Comparison of ENCODE assay signal across 8 mouse cellular contexts in the genomic region with DNA sequence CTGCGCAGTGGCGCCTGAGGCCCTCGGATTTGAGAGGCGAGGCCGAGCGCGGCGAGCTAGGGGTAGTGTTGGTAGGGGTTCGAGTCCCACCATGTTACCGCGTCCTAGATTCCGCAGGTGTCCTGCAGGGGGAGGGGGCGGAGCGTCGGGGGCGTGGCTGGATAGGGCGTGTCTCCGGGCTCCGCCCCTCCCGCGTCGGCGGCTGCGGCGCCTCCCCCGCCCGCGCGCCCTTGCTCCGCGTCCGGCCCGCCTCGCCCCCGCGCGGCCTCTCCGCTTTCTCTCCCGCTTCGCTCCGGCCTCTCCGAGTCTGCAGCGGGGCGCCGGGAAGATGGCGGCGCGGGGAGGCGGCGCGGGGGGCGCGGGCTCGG. TPM values are rescaled to one million over a fixed set of nuclear protein-coding genes. Genes with fewer than 3 reads are reported as not detected.
DNase-seq lines count a peak whose midpoint lies in the region; ATAC-seq and TF ChIP-seq lines count a peak whose summit lies in the region.

A gene (plus strand): TSS at position 198 of the 368 bp plus-strand sequence.

- TF ChIP-seq CTCF in layer of hippocampus, adult 2 months (conservative IDR thresholded peaks at IDR 0.05), result peak; percentile 60
- TF ChIP-seq CTCF in lung, embryonic 14.5 days (IDR thresholded peaks at IDR 0.05; ENCODE audit: low read depth), result peak; percentile 56

- no peaks in the 10 kb centered on the region for H3K36me3 ChIP-seq in forebrain, embryonic 14.5 days (ENCODE audit: control insufficient read depth, insufficient read depth, low read length)
- no peaks in the 10 kb centered on the region for H3K36me3 ChIP-seq in lung, embryonic 14.5 days (ENCODE audit: insufficient read depth)

- no peaks in the 10 kb centered on the region for H3K27me3 ChIP-seq in forebrain, embryonic 14.5 days (replicated peaks; ENCODE audit: control insufficient read depth, insufficient read depth, low read length)
- no peaks in the 10 kb centered on the region for H3K27me3 ChIP-seq in lung, embryonic 14.5 days (ENCODE audit: insufficient read depth, low read length)

- peak within 1 kb of the TSS; percentile 97 for H3K4me2 ChIP-seq in forebrain, embryonic 14.5 days (ENCODE audit: low read length)
- peak within 1 kb of the TSS; percentile 96 for H3K4me2 ChIP-seq in lung, embryonic 14.5 days

- H3K27ac ChIP-seq in forebrain, embryonic 14.5 days (ENCODE audit: low read depth, low read length), result no peak within 1 kb of the TSS
- H3K27ac ChIP-seq in layer of hippocampus, adult 2 months, result peak within 1 kb of the TSS; percentile 90
- peak within 1 kb of the TSS; percentile 36; the same call in 1 of the 2 replicates for H3K27ac ChIP-seq in lung, embryonic 14.5 days (ENCODE audit: low read depth)

- no peaks in the 10 kb centered on the region for H3K9me3 ChIP-seq in forebrain, embryonic 14.5 days (replicated peaks; ENCODE audit: control insufficient read depth, low read length)
- no peaks in the 10 kb centered on the region for H3K9me3 ChIP-seq in lung, embryonic 14.5 days (ENCODE audit: low read depth, low read length)

- DNase-seq in CD8-positive naive resting alpha-beta T cell, adult 2 months (ENCODE audit: low read depth in 2 of 2, low spot score in 2 of 2), result peak; percentile 4 to 44
- peak; percentile 20 for DNase-seq in c-Kit-positive CD71-negative TER-119-negative erythroid progenitor cells, embryonic 14.5 days (ENCODE audit: low read depth)
- DNase-seq in forebrain, embryonic 14.5 days (ENCODE audit: low spot score), result peak; percentile 65
- DNase-seq in heart, postnatal 4 days, result peak; percentile 69
- peak; percentile 35 to 56 for DNase-seq in layer of hippocampus, adult 2 months (ENCODE audit: low spot score in 2 of 2)
- DNase-seq in lung, embryonic 14.5 days, result peak; percentile 80
- DNase-seq in ovary, adult 18-20 months (ENCODE audit: low spot score), result peak; percentile 21
- peak; percentile 63 to 65 for DNase-seq in thymus, postnatal 36 days

- peak within 1 kb of the TSS; percentile 74 for H3K9ac ChIP-seq in forebrain, embryonic 14.5 days (ENCODE audit: low read length)
- H3K9ac ChIP-seq in lung, embryonic 14.5 days, result peak within 1 kb of the TSS; percentile 75

- no peaks in the 10 kb centered on the region for H3K4me1 ChIP-seq in forebrain, embryonic 14.5 days (ENCODE audit: control insufficient read depth, insufficient read depth, low read length)
- H3K4me1 ChIP-seq in lung, embryonic 14.5 days (ENCODE audit: insufficient read depth), result 0 out of 2 replicates have a peak, but pooled peaks cover 4% of the 10 kb centered on the region

- peak; percentile 83 for ATAC-seq in forebrain, embryonic 14.5 days
- ATAC-seq in lung, embryonic 14.5 days (ENCODE audit: insufficient read depth), result peak; percentile 82

- H3K4me3 ChIP-seq in forebrain, embryonic 14.5 days (ENCODE audit: low read depth, low read length), result peak within 1 kb of the TSS; percentile 70
- H3K4me3 ChIP-seq in layer of hippocampus, adult 2 months, result peak within 1 kb of the TSS; percentile 72
- H3K4me3 ChIP-seq in lung, embryonic 14.5 days (ENCODE audit: low read depth, low read length), result peak within 1 kb of the TSS; percentile 77

- WGBS in forebrain, embryonic 14.5 days, result 2% methylated on average over 32 of the region's 54 CpGs
- WGBS in lung, embryonic 14.5 days, result 2% methylated on average over 47 of the region's 54 CpGs

RNA-seq across cellular contexts. Expression of the gene that starts here (rescaled TPM):
- 5.4 and 6.3 TPM in 2 replicates for polyA plus RNA-seq in forebrain, embryonic 14.5 days (2014; fragmentation: Nextera tagmentation; extraction: Ambion mirVana)
- total RNA-seq in heart, postnatal 4 days (2021), result 1 to 10 TPM; 4.9 to 5.4 TPM
- 10 to 100 TPM; 45.3 to 48.3 TPM for total RNA-seq in layer of hippocampus, adult 2 months (2021)
- polyA plus RNA-seq in lung, embryonic 14.5 days (2014; fragmentation: Nextera tagmentation; extraction: Ambion mirVana), result 11.3 and 12.5 TPM in 2 replicates

Comparison
In these comparisons a context has a peak if more than half of its experiments do, and no peak if none do; other contexts are left out.
1. RNA of the gene that starts here (total RNA-seq): 45.3 to 48.3 TPM in layer of hippocampus, adult 2 months; 4.9 to 5.4 TPM in heart, postnatal 4 days; every median in the first group is over 4 times any median in the second.
2. DNase-seq: peak in every context shown above with its lines; median percentile 80 in lung, embryonic 14.5 days; 69 in heart, postnatal 4 days; 65 in forebrain, embryonic 14.5 days; 64 in thymus, postnatal 36 days; 46 in layer of hippocampus, adult 2 months; 24 in CD8-positive naive resting alpha-beta T cell, adult 2 months; 21 in ovary, adult 18-20 months; 20 in c-Kit-positive CD71-negative TER-119-negative erythroid progenitor cells, embryonic 14.5 days.
3. Peak in every context shown above with its lines, with median percentiles within 50 percentile points of each other: H3K4me3 ChIP-seq.